Mouse (Mus musculus) mammary gland, adult 2 months (tissue): Measurements from ENCODE around the gene Cep170b. TPM values are rescaled to one million over a fixed set of nuclear protein-coding genes. Genes with fewer than 3 reads are reported as not detected.

Source experiments
- polyA plus RNA-seq: library from polyadenylated mRNA; depleted of rRNA; stranded (reverse); fragments of >200 nt; gene quantifications from 2 replicates; pipeline ENCODE4 v1.2.3, GENCODE M21; 2012; ENCODE audit warnings: low replicate concordance; rRNA removed

Cep170b gene
- polyA plus RNA-seq = 27.1 and 43.9 TPM in 2 replicates

DNA sequence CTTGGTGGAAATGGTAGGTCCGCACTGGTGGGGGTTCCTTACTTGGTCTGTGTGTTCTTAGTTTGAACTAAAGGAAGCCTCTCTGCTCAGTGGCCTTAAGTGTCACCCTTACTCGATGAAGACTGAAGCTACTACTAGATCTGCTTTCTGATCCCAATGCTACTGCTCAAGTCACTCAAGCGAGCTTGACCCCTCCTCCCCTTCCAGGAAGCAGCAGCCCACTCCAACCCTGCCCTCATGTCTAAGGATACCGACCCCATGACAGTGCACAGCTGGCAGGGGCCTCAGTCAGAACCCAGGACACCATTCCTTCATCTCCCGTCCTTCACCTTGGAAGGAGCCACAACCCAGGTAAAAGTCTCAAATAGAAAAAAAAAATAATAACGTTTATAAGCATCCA lies at the start of gene Cep170b:
TSS of gene Cep170b (plus strand) at position 240 of the 400 bp plus-strand sequence.

GRCm38 (mm10) chr12:112674132-112675011 lies 45.9 kb upstream of the Cep170b start, which contains the start of gene Akt1:
Akt1 (minus strand) TSS chr12:112674884.

GRCm38 (mm10) chr12:112678555-112679026 lies 41.7 kb upstream of the Cep170b start, which contains the start of gene Zbtb42:
Zbtb42 (plus strand) TSS chr12:112678828.

DNA sequence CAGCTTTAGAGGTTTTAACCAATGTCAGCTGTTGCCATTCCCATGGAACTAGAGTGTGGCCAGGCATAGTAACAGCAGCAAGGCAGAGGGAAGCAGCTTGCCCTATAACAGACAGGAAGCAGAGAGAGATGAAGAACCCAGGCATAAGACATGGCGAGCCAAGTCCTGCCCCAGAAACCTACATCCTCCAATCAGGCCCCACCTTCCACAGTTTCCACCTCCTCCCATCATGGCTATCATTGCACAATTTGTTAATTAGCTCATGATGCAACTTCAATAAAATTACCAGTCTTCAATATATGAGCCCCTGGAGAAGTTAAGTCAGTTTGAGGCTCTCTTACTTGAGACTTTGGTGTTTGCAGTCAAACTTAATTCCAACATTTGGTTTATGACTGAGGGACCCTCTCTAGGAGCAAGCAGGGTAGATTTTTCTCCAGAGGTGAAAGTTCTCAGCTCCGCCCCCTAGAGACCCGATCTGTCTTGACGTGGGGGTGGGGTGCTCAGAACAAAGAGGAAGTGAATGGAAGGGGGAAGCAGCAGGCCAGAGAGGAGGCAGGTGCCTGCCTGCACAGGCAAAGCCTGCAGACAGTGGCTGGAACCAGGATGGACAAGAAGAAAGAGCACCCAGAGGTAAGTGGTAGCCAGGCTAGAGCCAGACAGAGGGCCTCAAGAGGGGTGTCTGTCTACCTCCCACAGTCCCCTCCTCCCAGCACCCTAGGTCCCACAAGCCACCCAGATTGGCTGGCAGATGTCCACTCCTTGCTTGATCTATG lies 40.1 kb downstream of the Cep170b start, which contains the start of gene Pld4:
TSS of gene Pld4 (plus strand) at position 502 of the 773 bp plus-strand sequence.

Other genes with a start within 250 kb of the Cep170b start
- 257 and 300 TPM in 2 replicates for gene A530016L24Rik, start 231.0 kb upstream of the Cep170b start, polyA plus RNA-seq
- gene Tmem179, start 203.7 kb upstream of the Cep170b start, polyA plus RNA-seq = 0.10 and 0.14 TPM in 2 replicates
- 32.1 and 51.3 TPM in 2 replicates for gene Inf2, start 131.7 kb upstream of the Cep170b start, polyA plus RNA-seq
- gene Adssl1, start 100.4 kb upstream of the Cep170b start, polyA plus RNA-seq = 10.8 and 103 TPM in 2 replicates
- 37.1 and 48.6 TPM in 2 replicates for gene Siva1, start 75.8 kb upstream of the Cep170b start, polyA plus RNA-seq
- gene Akt1, start 45.6 kb upstream of the Cep170b start, polyA plus RNA-seq = 121 and 167 TPM in 2 replicates
- 17.1 and 26.8 TPM in 2 replicates for gene Zbtb42, start 41.6 kb upstream of the Cep170b start, polyA plus RNA-seq
- 171 and 191 TPM in 2 replicates for gene Pld4, start 40.2 kb downstream of the Cep170b start, polyA plus RNA-seq
- gene Ahnak2, start 82.2 kb downstream of the Cep170b start, polyA plus RNA-seq = 14.3 and 15.8 TPM in 2 replicates
- gene Clba1, start 88.5 kb downstream of the Cep170b start, polyA plus RNA-seq = 2.0 and 3.4 TPM in 2 replicates
- gene Cdca4, start 109.0 kb downstream of the Cep170b start, polyA plus RNA-seq = 24.3 and 24.6 TPM in 2 replicates
- gene Gpr132, start 147.8 kb downstream of the Cep170b start, polyA plus RNA-seq = 46.4 and 48.6 TPM in 2 replicates
- 32.8 and 44.7 TPM in 2 replicates for gene Jag2, start 209.3 kb downstream of the Cep170b start, polyA plus RNA-seq
- 31.3 and 33.2 TPM in 2 replicates for gene Nudt14, start 221.7 kb downstream of the Cep170b start, polyA plus RNA-seq